Mouse (Mus musculus) cerebellum, postnatal 36 days (tissue): ENCODE measurements around the gene Lysmd1.

Source experiments
- DNase-seq, 2 experiments: peaks; one replicate each; pipeline ENCODE4 v3.0.0; 2021 to 2022; ENCODE audit warnings: mixed read lengths in 2 of 2

Gene Lysmd1

GRCm38 (mm10) chr3:95174011-95174592, 40.2 kb downstream of the Lysmd1 start:
- peak; percentile 89 to 90 for DNase-seq

DNA sequence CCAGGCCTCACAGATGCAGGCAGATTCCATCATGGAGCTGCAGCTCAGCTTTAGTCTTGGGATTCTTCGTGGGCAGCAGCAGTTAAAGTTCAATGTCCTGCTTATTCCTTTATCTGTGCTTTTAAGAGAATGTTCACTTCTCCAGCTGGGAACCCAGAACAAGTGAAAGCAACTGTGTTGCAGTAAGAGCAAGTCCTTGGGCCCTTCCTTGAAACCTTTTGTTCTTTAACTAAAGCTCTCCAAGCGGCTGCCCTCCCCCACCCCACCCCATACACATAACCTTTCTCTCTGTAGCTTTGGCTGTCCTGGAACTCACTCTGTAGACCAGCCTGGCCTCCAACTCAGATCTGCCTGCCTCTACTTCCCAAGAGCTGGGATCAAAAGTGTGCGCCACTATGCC, 42.6 kb downstream of the Lysmd1 start:
- no peak for DNase-seq

- no peak for DNase-seq
Measured at GRCm38 (mm10) chr3:95177583-95177982, 43.7 kb downstream of the Lysmd1 start.

GRCm38 (mm10) chr3:95178948-95179347, 45.1 kb downstream of the Lysmd1 start:
- DNase-seq, result no peak

GRCm38 (mm10) chr3:95179890-95180289, 46.0 kb downstream of the Lysmd1 start:
- DNase-seq, result no peak

- DNase-seq, result no peak
Measured at GRCm38 (mm10) chr3:95181841-95182240, 48.0 kb downstream of the Lysmd1 start.

DNA sequence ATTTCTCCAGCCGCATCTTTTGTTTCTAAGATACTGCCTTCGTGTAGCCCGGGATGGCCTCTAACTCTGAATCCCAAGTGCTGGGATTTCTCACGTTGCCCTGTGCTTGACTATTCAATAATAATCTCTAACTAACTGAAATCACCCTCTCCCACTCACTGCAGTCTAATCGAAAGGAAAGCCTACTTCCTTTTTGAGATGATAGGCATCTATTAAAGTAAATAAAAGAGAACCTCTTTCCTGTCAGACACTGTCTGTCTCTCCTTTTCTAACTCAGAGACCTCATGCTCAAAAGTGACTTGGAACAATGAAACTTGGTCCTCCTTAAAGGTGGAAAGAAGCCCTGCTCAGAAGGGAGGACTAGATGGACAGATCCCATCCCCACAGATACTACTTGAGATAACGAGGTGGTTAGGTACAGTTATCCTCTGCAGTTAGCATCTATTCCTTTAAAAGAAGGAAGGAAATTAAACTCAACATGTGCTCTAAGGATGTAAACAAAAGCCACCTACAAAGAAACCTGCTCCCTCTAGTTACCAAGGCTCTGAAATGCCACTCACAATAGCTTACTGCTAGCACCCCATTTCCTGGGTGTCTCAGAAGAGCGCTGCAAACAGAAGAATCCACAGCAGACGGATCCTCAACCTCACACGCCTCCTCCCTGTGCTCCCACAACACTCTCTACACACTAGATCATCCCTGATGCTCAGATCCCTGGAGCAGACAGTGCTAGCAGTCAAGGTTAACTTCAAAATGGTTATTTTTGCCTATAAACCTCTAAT, 51.1 kb downstream of the Lysmd1 start:
- DNase-seq, result no peak

GRCm38 (mm10) chr3:95186100-95186499, 52.2 kb downstream of the Lysmd1 start:
- no peak for DNase-seq

DNA sequence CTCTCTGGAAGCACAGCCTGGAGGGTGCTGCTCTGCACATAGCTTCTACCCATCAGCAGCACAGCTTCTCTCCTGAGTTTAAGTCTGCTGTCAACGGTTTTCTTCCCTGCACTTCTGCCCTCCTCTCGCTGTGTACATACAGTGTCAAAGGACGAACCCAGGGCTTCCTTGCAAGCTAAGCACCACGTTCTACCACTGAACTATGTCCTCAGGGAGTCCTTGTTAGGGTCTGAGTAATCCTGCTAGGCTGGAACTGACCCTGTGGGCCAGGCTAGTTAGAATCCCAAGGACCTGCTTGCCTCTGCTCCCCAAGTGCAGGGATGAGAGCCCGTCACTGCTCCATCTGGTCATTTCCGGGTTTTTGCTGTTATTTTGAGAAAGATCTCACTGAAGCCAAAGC, 53.0 kb downstream of the Lysmd1 start:
- no peak for DNase-seq
